Mouse (Mus musculus): ENCODE data around the gene Dip2b.

DNA sequence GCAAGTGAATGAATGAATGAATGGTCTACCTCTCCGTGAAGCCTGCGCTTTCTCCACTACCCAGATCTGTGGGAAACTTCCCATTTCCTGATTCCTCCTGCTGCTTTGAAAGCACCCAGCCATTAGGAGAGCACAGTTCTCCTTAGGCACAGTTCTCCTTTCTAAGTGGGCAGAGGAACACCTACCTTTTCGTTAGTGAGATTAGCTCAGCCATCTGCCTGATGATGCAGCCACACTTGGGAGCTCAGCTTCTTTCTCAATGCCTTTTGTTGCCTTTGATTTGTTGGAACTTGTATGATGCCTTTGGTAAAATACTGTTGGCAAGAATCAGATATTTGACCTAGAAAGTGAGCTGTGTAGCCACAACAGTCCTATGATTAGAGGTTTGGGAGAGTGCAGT is 71.5 kb downstream of the Dip2b start:
- TF ChIP-seq CTCF (IDR thresholded peaks at IDR 0.05; ENCODE audit: control insufficient read depth, insufficient read depth, low read length) (no peak), POLR2A (IDR thresholded peaks at IDR 0.05; ENCODE audit: borderline replicate concordance, control insufficient read depth, low read depth, low read length) (no peak)
